Mouse (Mus musculus): ENCODE results near the gene Gm17018. TPM values are rescaled to one million over a fixed set of nuclear protein-coding genes. Genes with fewer than 3 reads are reported as not detected.

Gene Gm17018
- polyA plus RNA-seq, 1 experiment from 2014 or later = 76.3 TPM

DNA sequence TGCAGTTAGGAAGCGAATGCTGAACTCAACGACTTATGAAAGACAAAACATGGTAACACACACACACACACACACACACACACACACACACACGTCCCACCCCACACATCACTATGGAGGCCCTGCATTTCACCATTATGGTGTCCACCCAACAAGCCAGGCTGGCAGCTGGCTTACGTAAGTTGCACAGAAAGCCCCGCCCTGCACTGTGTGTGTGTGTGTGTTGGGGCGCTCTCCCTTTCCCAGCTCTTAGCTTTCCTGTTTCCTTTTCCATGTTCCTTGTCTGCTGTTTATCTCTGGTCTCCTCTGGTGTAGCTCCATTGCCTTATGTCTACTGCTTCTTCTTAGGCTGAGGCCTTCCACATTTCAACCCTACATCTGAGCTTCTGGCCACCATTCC lies 57.8 kb downstream of the Gm17018 start:
- 93% methylated on average over 6 of the region's 6 CpGs for WGBS
- no peak for ATAC-seq (ENCODE audit: low read depth)
- Histone ChIP-seq H3K4me3 (ENCODE audit: low read depth, low read length) (no peak overlapping the region), H3K27me3 (ENCODE audit: control insufficient read depth, insufficient read depth, low read length) (no peaks in the 10 kb centered on the region), H3K4me2 (ENCODE audit: low read depth, low read length) (no peak overlapping the region), H3K9me3 (ENCODE audit: control insufficient read depth, low read length) (no peaks in the 10 kb centered on the region), H3K4me1 (ENCODE audit: control insufficient read depth, insufficient read depth, low read length) (peaks cover 24% of the 10 kb centered on the region), H3K36me3 (ENCODE audit: control insufficient read depth, insufficient read depth, low read length) (no peaks in the 10 kb centered on the region), H3K9ac (replicated peaks; ENCODE audit: low read depth, low read length) (no peak overlapping the region), H3K27ac (ENCODE audit: low read depth, low read length) (no peak overlapping the region)

- H3K36me3 ChIP-seq (ENCODE audit: control insufficient read depth, insufficient read depth, low read length) = 0 out of 2 replicates have a peak, but pooled peaks cover under 1% of the 10 kb centered on the region
- H3K27ac ChIP-seq (ENCODE audit: low read depth, low read length) = no peak overlapping the region
- ATAC-seq (ENCODE audit: low read depth) = no peak
- WGBS = 87% methylated on average over 14 of the region's 14 CpGs
- no peak overlapping the region for H3K4me3 ChIP-seq (ENCODE audit: low read depth, low read length)
- H3K9me3 ChIP-seq (ENCODE audit: control insufficient read depth, low read length) = no peaks in the 10 kb centered on the region
- H3K9ac ChIP-seq (replicated peaks; ENCODE audit: low read depth, low read length) = no peak overlapping the region
- no peaks in the 10 kb centered on the region for H3K27me3 ChIP-seq (ENCODE audit: control insufficient read depth, insufficient read depth, low read length)
- H3K4me2 ChIP-seq (ENCODE audit: low read depth, low read length) = no peak overlapping the region
- peaks cover 21% of the 10 kb centered on the region for H3K4me1 ChIP-seq (ENCODE audit: control insufficient read depth, insufficient read depth, low read length)
Observed at GRCm38 (mm10) chr19:45619744-45620501, 59.5 kb downstream of the Gm17018 start.

- no peak for ATAC-seq (ENCODE audit: low read depth)
- H3K9ac ChIP-seq (replicated peaks; ENCODE audit: low read depth, low read length) = no peak overlapping the region
- no peaks in the 10 kb centered on the region for H3K27me3 ChIP-seq (ENCODE audit: control insufficient read depth, insufficient read depth, low read length)
- H3K4me3 ChIP-seq (ENCODE audit: low read depth, low read length) = no peak overlapping the region
- peaks cover 10% of the 10 kb centered on the region for H3K4me1 ChIP-seq (ENCODE audit: control insufficient read depth, insufficient read depth, low read length)
- no peak overlapping the region for H3K4me2 ChIP-seq (ENCODE audit: low read depth, low read length)
- H3K27ac ChIP-seq (ENCODE audit: low read depth, low read length) = no peak overlapping the region
- H3K9me3 ChIP-seq (ENCODE audit: control insufficient read depth, low read length) = no peaks in the 10 kb centered on the region
- 0 out of 2 replicates have a peak, but pooled peaks cover 6% of the 10 kb centered on the region for H3K36me3 ChIP-seq (ENCODE audit: control insufficient read depth, insufficient read depth, low read length)
- WGBS = 50% methylated on average over 7 of the region's 7 CpGs
Observed at GRCm38 (mm10) chr19:45621061-45621460, 60.6 kb downstream of the Gm17018 start.

DNA sequence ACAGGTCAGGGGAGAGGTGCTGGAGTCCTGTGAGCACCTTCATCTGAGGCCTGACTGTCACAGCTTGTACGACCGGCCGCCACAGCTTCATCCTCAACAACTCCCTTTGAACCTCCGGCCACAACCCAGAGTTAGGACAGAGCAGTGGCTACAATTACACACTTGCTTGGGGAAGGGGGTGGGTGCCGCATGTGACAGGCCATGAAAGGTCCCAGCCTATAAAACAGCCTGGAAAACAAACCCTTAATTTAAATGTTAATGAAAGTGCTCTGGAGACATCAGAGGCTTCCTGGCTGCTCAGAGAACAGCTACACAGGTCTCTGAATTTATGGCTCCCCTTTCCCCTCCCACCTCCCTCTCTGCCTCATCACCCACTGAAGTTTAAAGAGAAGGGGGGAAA lies 61.7 kb downstream of the Gm17018 start:
- Histone ChIP-seq H3K9me3 (ENCODE audit: control insufficient read depth, low read length) (no peaks in the 10 kb centered on the region), H3K4me3 (ENCODE audit: low read depth, low read length) (no peak overlapping the region), H3K27ac (ENCODE audit: low read depth, low read length) (no peak overlapping the region), H3K9ac (replicated peaks; ENCODE audit: low read depth, low read length) (no peak overlapping the region), H3K4me2 (ENCODE audit: low read depth, low read length) (no peak overlapping the region), H3K27me3 (ENCODE audit: control insufficient read depth, insufficient read depth, low read length) (no peaks in the 10 kb centered on the region), H3K4me1 (ENCODE audit: control insufficient read depth, insufficient read depth, low read length) (no peaks in the 10 kb centered on the region), H3K36me3 (ENCODE audit: control insufficient read depth, insufficient read depth, low read length) (0 out of 2 replicates have a peak, but pooled peaks cover 6% of the 10 kb centered on the region)
- ATAC-seq (ENCODE audit: low read depth) = no peak
- 15% methylated on average over 5 of the region's 5 CpGs for WGBS

DNA sequence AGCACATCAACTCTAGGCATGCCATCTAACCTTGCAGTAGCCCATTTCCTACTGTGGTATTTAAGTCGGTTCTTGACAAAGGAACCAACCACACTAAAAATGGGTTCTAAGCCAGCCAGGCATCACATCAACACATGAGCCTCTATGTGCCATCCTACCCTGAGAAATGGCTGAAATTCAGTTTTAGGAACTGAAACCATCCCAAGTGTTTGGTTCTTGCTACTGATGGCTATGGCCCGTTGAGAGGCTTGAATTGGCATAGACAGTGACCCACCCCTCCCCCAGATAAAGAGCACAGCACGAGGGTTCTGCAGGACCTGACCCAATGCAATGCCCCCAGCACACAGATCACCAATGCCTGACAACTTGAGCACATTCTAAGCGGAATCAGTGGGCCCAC lies 63.3 kb downstream of the Gm17018 start:
- Histone ChIP-seq H3K4me3 (ENCODE audit: low read depth, low read length) (no peak overlapping the region), H3K36me3 (ENCODE audit: control insufficient read depth, insufficient read depth, low read length) (0 out of 2 replicates have a peak, but pooled peaks cover 6% of the 10 kb centered on the region), H3K4me2 (ENCODE audit: low read depth, low read length) (no peak overlapping the region), H3K27ac (ENCODE audit: low read depth, low read length) (no peak overlapping the region), H3K9ac (replicated peaks; ENCODE audit: low read depth, low read length) (no peak overlapping the region), H3K27me3 (ENCODE audit: control insufficient read depth, insufficient read depth, low read length) (no peaks in the 10 kb centered on the region), H3K4me1 (ENCODE audit: control insufficient read depth, insufficient read depth, low read length) (no peaks in the 10 kb centered on the region), H3K9me3 (ENCODE audit: control insufficient read depth, low read length) (no peaks in the 10 kb centered on the region)
- 88% methylated on average over 4 of the region's 4 CpGs for WGBS
- no peak for ATAC-seq (ENCODE audit: low read depth)

- 21% methylated on average over 3 of the region's 3 CpGs for WGBS
- H3K4me2 ChIP-seq (ENCODE audit: low read depth, low read length) = no peak overlapping the region
Observed at GRCm38 (mm10) chr19:45627036-45627435, 66.6 kb downstream of the Gm17018 start.

DNA sequence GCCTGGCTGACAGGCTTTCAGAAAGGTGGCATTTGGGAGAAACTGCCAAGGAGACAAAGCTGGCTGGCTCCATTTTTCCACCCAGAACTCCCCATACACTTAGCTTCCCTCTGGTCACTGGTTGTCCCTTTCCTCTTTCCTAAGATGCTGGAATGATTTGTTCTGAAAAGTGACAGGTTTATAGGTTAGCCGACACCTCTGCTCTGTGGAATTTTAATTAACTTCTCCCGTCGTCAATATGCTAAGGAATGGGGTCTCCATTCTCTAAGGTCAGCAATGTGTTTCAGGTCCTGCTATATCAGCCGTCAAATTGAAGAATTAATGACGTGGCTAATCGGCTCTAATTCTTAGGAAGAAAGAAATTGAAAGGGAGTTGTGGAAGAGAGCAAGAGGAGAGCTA lies 68.2 kb downstream of the Gm17018 start:
- Histone ChIP-seq H3K9me3 (ENCODE audit: control insufficient read depth, low read length) (no peaks in the 10 kb centered on the region), H3K4me1 (ENCODE audit: control insufficient read depth, insufficient read depth, low read length) (no peaks in the 10 kb centered on the region), H3K27ac (ENCODE audit: low read depth, low read length) (no peak overlapping the region), H3K27me3 (ENCODE audit: control insufficient read depth, insufficient read depth, low read length) (no peaks in the 10 kb centered on the region), H3K4me3 (ENCODE audit: low read depth, low read length) (no peak overlapping the region), H3K9ac (replicated peaks; ENCODE audit: low read depth, low read length) (no peak overlapping the region), H3K36me3 (ENCODE audit: control insufficient read depth, insufficient read depth, low read length) (0 out of 2 replicates have a peak, but pooled peaks cover 6% of the 10 kb centered on the region), H3K4me2 (ENCODE audit: low read depth, low read length) (no peak overlapping the region)
- 18% methylated on average over 6 of the region's 6 CpGs for WGBS
- no peak for ATAC-seq (ENCODE audit: low read depth)

More at GRCm38 (mm10) chr19:45627036-45627435, 66.6 kb downstream of the Gm17018 start:
- no peak overlapping the region for H3K9ac ChIP-seq (replicated peaks; ENCODE audit: low read depth, low read length)
- ATAC-seq (ENCODE audit: low read depth) = no peak
- no peaks in the 10 kb centered on the region for H3K9me3 ChIP-seq (ENCODE audit: control insufficient read depth, low read length)
- no peak overlapping the region for H3K4me3 ChIP-seq (ENCODE audit: low read depth, low read length)
- H3K27me3 ChIP-seq (ENCODE audit: control insufficient read depth, insufficient read depth, low read length) = no peaks in the 10 kb centered on the region
- H3K27ac ChIP-seq (ENCODE audit: low read depth, low read length) = no peak overlapping the region
- H3K4me1 ChIP-seq (ENCODE audit: control insufficient read depth, insufficient read depth, low read length) = no peaks in the 10 kb centered on the region
- 0 out of 2 replicates have a peak, but pooled peaks cover 6% of the 10 kb centered on the region for H3K36me3 ChIP-seq (ENCODE audit: control insufficient read depth, insufficient read depth, low read length)

DNA sequence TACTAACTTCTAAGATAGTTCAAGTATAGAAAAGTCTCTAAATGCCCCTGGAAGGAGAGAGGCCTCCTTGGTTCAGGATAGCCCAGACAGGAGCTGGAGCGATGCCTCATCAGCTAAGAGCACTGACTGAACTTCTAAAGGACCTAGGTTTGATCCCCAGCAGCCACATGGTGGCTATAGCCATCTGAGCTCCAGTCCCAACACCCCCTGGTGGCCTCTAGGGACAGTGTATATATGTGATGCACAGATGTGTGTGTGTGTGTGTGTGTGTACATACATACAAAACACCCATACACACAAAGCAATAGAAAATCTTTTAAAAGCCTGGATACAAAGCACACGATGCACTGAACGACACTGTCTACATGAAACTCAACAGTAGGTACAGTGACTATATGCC lies 68.8 kb downstream of the Gm17018 start:
- no peak overlapping the region for H3K27ac ChIP-seq (ENCODE audit: low read depth, low read length)

More for the DNA sequence above, 68.8 kb downstream of the Gm17018 start:
- Histone ChIP-seq H3K4me3 (ENCODE audit: low read depth, low read length) (no peak overlapping the region), H3K36me3 (ENCODE audit: control insufficient read depth, insufficient read depth, low read length) (peaks cover 7% of the 10 kb centered on the region; the same call in 1 of the 2 replicates), H3K9ac (replicated peaks; ENCODE audit: low read depth, low read length) (no peak overlapping the region), H3K9me3 (ENCODE audit: control insufficient read depth, low read length) (no peaks in the 10 kb centered on the region), H3K4me1 (ENCODE audit: control insufficient read depth, insufficient read depth, low read length) (no peaks in the 10 kb centered on the region), H3K4me2 (ENCODE audit: low read depth, low read length) (no peak overlapping the region), H3K27me3 (ENCODE audit: control insufficient read depth, insufficient read depth, low read length) (no peaks in the 10 kb centered on the region)
- ATAC-seq (ENCODE audit: low read depth) = no peak
- WGBS = 97% methylated on average over 3 of the region's 3 CpGs
